Mouse (Mus musculus) kidney, embryonic 14.5 days (tissue): ENCODE results near the gene Ndufc1. TPM values are rescaled to one million over a fixed set of nuclear protein-coding genes. Genes with fewer than 3 reads are reported as not detected.

Source experiments
- ATAC-seq: fragments of 200-750 bp; cut with Nextera tagmentation; 2 replicates; pipeline ENCODE4 v1.8.0; 2017; ENCODE audit warnings: moderate number of reproducible peaks, mild to moderate bottlenecking, moderate TSS enrichment, moderate library complexity; ENCODE audit not compliant: low FRiP score, low TSS enrichment
- H3K27ac ChIP-seq: fragments of 300-500 bp; sonication (generic); 2 replicates; pipeline ENCODE4 v1.5.1; 2014; ENCODE audit warnings: low read depth, mild to moderate bottlenecking, low read length, moderate library complexity, mixed read lengths
- H3K27me3 ChIP-seq: fragments of 300-500 bp; sonication (generic); 2 replicates; pipeline ENCODE4 v1.6.1; 2014; ENCODE audit warnings: mild to moderate bottlenecking, low read length; ENCODE audit not compliant: control insufficient read depth, insufficient read depth
- H3K36me3 ChIP-seq: fragments of 300-500 bp; sonication (generic); 2 replicates; pipeline ENCODE4 v1.6.1; 2014; ENCODE audit warnings: low read length, mixed read lengths; ENCODE audit not compliant: control insufficient read depth, insufficient read depth
- H3K4me1 ChIP-seq: fragments of 300-500 bp; sonication (generic); 2 replicates; pipeline ENCODE4 v1.6.1; 2014; ENCODE audit warnings: low read length, mixed read lengths; ENCODE audit not compliant: control insufficient read depth, insufficient read depth
- H3K4me2 ChIP-seq: fragments of 300-500 bp; sonication (generic); replicated peaks from 2 replicates; pipeline ENCODE4 v1.6.1; 2014; ENCODE audit warnings: low read depth, mild to moderate bottlenecking, low read length
- H3K4me3 ChIP-seq: fragments of 300-500 bp; sonication (generic); 2 replicates; pipeline ENCODE4 v1.5.1; 2014; ENCODE audit warnings: mild to moderate bottlenecking, low read length
- H3K9ac ChIP-seq: fragments of 300-500 bp; sonication (generic); 2 replicates; pipeline ENCODE4 v1.6.1; 2014; ENCODE audit warnings: low read depth, mild to moderate bottlenecking, low read length, moderate library complexity
- H3K9me3 ChIP-seq: fragments of 300-500 bp; sonication (generic); 2 replicates; pipeline ENCODE4 v1.6.1; 2016; ENCODE audit warnings: low read length; ENCODE audit not compliant: control insufficient read depth
- WGBS: fragments of 180-500 bp; shearing (Covaris S2); extraction: QIAGEN DNeasy Blood & Tissue Kit; methylation state at CpG from one replicate; pipeline ENCODE4 v1.1.7; 2014; 5-methylcytosine and 5-hydroxymethylcytosine counted together
- polyA plus RNA-seq: library from polyadenylated mRNA; unstranded; fragments of >200 nt; fragmentation: Nextera tagmentation; extraction: Ambion mirVana; gene quantifications from 2 replicates; pipeline ENCODE4 v1.2.1, GENCODE M21; 2014

Gene Ndufc1
- polyA plus RNA-seq, 1 experiment from 2014 or later, result 711 TPM

DNA sequence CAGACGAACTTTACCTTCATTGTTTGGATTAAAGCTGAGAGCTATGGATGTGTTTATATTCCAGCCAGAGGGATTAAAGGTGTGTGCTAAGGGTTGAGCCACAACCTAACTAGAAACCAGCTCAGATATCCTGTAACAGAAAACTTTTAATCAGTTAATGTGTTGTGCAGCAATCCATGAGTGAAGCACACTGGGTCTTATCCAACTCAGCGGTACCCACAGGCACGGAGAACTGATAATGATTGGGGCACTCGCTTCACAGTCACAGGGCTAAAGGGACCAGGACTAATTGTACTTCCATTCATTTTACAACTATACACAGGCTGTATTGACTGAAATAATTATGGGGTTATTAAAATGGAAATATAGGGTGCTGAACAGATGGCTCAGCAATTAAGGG is 41.9 kb downstream of the Ndufc1 start:
- Histone ChIP-seq H3K4me2 (no peak overlapping the region), H3K4me1 (no peaks in the 10 kb centered on the region), H3K27ac (no peak overlapping the region), H3K4me3 (no peak overlapping the region), H3K36me3 (no peaks in the 10 kb centered on the region), H3K27me3 (no peaks in the 10 kb centered on the region), H3K9ac (no peak overlapping the region), H3K9me3 (no peaks in the 10 kb centered on the region)
- no peak for ATAC-seq
- 77% methylated on average over 4 of the region's 4 CpGs for WGBS

DNA sequence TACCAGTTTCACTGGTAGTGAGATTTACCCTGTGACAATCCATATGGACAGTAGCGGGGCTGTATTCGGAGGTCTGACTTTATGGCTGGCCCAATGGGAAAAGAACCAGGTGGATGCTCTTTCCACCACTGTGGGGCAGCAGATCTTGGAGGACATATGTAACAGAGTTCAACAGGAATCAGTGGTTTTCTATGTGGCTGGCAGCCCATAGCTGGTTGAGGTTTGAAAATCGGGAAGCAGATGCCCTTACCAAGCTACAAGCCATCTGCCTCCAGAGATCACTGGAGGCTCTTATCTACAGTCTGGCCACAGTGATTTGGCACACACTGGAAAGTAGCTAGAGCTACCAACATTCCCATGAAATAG is 43.3 kb downstream of the Ndufc1 start:
- H3K9me3 ChIP-seq, result no peaks in the 10 kb centered on the region
- peak overlapping the region; percentile 50; the same call in 1 of the 2 replicates for H3K4me3 ChIP-seq
- H3K4me2 ChIP-seq, result peak overlapping the region; percentile 83
- 9% methylated on average over 3 of the region's 3 CpGs for WGBS
- H3K27me3 ChIP-seq, result no peaks in the 10 kb centered on the region
- H3K4me1 ChIP-seq, result no peaks in the 10 kb centered on the region
- H3K9ac ChIP-seq, result peak overlapping the region; percentile 42; the same call in 1 of the 2 replicates
- no peaks in the 10 kb centered on the region for H3K36me3 ChIP-seq
- no peak overlapping the region for H3K27ac ChIP-seq
- ATAC-seq, result no peak

DNA sequence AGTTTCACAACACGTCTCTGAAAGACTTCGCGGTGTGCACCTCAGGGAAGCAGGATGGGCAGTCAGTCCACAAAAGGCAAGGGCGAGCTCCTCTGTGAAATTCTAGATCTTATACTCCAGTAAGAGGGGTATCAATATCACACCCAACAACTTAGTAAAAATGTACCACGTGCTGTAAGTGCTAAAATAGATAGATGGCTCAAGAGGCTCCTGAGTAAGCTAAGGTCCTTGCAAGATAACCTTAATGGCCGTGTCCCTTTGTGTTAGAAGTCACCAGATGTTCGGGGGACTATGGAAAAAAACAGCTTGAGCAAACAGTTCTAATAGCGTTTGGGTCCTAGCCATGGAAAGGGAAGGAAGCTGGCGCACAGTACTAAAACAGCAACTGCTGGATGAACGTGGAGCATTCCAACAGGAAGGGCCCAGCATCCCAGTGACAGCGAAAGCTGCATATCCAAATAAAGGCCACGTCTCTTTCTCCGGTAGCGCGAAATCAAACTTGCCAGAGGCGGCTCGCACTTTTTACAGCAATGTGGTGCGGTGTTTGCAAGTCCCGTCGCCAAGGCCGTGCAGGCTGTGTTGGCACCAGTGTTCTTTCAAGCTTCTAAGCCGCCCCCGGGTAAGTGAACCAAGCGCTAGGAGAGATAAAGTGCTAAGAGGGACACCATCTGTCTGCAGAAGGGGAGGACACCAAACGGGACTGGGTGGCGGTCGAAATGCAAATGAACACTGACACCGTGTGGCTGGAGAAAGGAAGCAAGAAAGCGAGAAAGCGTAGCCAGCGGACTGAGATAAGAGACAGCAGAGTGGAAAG is 43.9 kb downstream of the Ndufc1 start:
- ATAC-seq, result peak; percentile 89
- Histone ChIP-seq H3K4me1 (no peaks in the 10 kb centered on the region), H3K36me3 (no peaks in the 10 kb centered on the region), H3K27me3 (no peaks in the 10 kb centered on the region), H3K27ac (peak overlapping the region; percentile 47; the same call in 1 of the 2 replicates), H3K4me3 (peak overlapping the region; percentile 50), H3K4me2 (peak overlapping the region; percentile 83), H3K9ac (peak overlapping the region; percentile 42; the same call in 1 of the 2 replicates), H3K9me3 (no peaks in the 10 kb centered on the region)
- 4% methylated on average over 31 of the region's 31 CpGs for WGBS

DNA sequence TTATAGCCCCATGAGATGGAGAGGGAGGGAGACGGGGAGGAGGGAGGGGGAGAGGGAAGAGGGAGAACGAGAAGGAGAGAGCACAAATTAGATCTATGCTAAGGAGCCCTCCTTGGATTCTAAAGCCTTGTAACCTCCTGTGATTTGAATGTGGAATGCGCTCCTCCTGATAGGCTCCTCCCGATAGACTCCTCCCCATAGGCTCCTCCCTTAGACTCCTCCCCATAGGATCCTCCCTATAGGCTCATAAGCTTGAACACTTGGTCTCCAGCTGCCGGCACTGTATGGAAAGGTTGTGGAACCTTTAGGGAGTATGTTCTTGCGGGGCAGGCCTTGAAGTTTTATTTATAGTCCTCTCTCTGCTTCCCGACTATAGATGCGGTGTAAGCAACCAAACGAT is 47.7 kb downstream of the Ndufc1 start:
- no peaks in the 10 kb centered on the region for H3K9me3 ChIP-seq
- no peaks in the 10 kb centered on the region for H3K4me1 ChIP-seq
- H3K27ac ChIP-seq, result no peak overlapping the region
- 0 out of 2 replicates have a peak overlapping the region, but pooled peaks have one; percentile 2 for H3K4me2 ChIP-seq
- H3K4me3 ChIP-seq, result no peak overlapping the region
- H3K27me3 ChIP-seq, result no peaks in the 10 kb centered on the region
- WGBS, result 18% methylated on average over 9 of the region's 9 CpGs
- no peak overlapping the region for H3K9ac ChIP-seq
- H3K36me3 ChIP-seq, result no peaks in the 10 kb centered on the region
- peak; percentile 34; the same call in 1 of the 2 replicates for ATAC-seq

DNA sequence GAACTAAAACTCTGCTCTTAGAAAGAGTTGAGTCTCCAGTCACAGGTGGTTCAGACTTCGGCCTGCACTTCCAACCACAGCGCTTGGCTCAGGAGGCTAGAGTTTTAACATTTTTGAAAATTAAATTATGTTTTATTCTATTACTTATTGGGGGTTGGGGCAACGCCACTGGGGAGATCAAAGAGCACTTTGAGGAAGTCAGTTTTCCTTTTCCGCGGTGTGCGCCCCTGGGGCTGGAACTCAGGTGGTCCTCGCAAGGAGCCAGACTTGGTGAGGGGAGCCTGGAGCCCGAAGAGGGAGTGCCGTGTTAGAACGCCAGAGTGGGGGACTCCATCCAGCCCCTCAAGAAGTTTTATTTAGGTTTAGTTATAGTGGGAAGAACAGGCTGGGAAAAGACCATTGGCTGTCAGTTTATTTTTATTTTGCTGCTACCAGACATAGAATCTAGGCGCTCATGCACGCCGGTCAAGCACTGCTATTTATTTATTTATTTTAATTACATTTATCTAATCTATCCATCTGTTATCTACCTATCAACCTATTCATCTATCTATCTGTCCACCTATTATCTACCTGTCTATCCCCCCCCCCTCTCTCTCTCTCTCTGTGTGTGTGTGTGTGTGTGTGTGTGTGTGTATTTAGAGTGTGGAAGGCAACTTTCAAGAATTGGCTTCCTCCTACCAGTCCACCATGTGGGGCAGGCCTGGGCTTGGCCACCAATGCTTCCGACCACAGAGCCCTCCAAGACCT is 49.1 kb downstream of the Ndufc1 start:
- no peak overlapping the region for H3K27ac ChIP-seq
- H3K27me3 ChIP-seq, result no peaks in the 10 kb centered on the region
- no peaks in the 10 kb centered on the region for H3K36me3 ChIP-seq
- ATAC-seq, result no peak
- H3K4me2 ChIP-seq, result peak overlapping the region; percentile 68
- H3K4me1 ChIP-seq, result no peaks in the 10 kb centered on the region
- no peaks in the 10 kb centered on the region for H3K9me3 ChIP-seq
- H3K9ac ChIP-seq, result no peak overlapping the region
- peak overlapping the region; percentile 60 for H3K4me3 ChIP-seq
- 23% methylated on average over 14 of the region's 14 CpGs for WGBS

DNA sequence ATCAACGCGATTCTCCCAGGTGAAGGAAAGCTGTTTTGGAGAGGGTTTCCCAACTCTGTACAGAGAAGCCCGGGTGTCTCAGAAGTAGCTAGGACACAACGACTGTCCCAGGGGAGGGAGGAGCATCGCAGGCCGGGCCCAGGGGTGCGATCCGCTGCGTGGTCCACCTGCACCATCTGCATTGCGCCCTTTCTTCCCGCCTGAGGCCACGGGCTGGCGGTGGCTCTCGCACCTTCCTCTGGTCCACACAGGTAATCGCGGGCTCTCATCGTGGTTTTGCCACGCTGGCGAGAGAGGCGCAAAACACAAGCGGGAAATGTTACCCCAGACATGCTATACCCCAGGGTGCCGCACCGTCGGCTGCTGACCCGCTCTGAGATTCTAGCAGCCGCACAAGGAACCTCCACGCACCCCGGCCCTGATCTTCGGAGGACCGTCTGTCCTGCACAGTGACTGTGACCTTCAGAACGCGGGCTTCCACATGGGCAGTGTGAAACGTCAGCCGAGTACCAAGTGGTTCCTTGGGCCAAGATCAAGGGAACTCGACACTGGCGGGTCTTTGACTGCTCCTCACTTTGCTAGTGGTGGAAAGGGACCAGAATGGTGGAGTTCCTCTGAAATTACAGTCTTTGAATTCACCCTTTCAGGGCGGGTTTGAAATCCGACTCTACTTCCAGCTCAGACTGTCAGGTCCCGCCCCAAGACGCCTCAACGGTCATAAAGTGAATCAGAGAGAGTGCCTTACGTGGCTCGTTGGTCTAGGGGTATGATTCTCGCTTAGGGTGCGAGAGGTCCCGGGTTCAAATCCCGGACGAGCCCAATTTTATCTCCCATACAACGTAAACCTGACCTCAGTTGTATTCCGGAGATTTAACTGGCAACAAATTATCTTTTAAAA is 49.9 kb downstream of the Ndufc1 start:
- H3K9me3 ChIP-seq, result no peaks in the 10 kb centered on the region
- peak overlapping the region; percentile 42 for H3K9ac ChIP-seq
- peak; percentile 82 for ATAC-seq
- H3K27me3 ChIP-seq, result no peaks in the 10 kb centered on the region
- H3K4me3 ChIP-seq, result peak overlapping the region; percentile 60
- under 1% methylated on average over 50 of the region's 50 CpGs for WGBS
- no peaks in the 10 kb centered on the region for H3K36me3 ChIP-seq
- peak overlapping the region; percentile 20; the same call in 1 of the 2 replicates for H3K27ac ChIP-seq
- H3K4me2 ChIP-seq, result peak overlapping the region; percentile 68
- no peaks in the 10 kb centered on the region for H3K4me1 ChIP-seq

DNA sequence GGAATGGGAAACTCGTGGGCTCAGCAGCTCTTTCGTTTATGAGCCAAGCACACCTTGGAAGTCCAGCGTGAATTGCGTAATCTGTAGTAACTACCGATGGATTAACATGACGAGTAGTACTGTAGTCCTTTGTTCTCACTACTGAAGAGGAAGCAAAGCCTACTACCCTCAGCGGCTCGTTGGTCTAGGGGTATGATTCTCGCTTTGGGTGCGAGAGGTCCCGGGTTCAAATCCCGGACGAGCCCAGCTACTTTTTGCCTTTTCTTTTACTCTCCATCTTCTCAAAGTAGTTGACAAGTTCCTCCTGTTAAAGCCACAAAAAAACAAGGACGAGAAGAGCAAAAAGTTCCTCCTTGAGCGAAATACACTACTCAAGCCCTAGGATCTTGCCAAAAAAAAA is 50.6 kb downstream of the Ndufc1 start:
- Histone ChIP-seq H3K4me2 (peak overlapping the region; percentile 68), H3K9ac (no peak overlapping the region), H3K9me3 (no peaks in the 10 kb centered on the region), H3K27me3 (no peaks in the 10 kb centered on the region), H3K4me3 (peak overlapping the region; percentile 60), H3K4me1 (no peaks in the 10 kb centered on the region), H3K36me3 (no peaks in the 10 kb centered on the region), H3K27ac (no peak overlapping the region)
- peak; percentile 37 for ATAC-seq
- under 1% methylated on average over 15 of the region's 15 CpGs for WGBS

DNA sequence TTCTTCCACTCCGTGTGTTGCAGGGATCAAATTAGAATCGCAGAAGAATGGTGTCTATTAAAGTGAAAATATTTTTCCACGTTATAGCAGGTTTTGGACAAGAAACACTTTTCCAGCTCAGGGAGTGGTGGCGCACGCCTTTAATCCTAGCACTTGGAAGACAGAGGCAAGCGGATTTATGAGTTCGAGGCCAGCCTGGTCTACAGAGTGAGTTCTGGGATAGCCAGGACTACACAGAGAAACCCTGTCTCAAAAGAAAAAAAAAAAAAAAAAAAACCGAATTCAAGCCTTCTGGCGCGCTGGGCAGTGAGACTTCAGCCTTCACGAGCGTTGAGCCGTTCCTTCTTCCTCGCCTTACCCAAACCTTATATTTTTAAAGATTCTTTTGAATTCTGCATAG is 51.2 kb downstream of the Ndufc1 start:
- Histone ChIP-seq H3K4me2 (peak overlapping the region; percentile 68), H3K4me1 (no peaks in the 10 kb centered on the region), H3K9ac (no peak overlapping the region), H3K36me3 (no peaks in the 10 kb centered on the region), H3K4me3 (peak overlapping the region; percentile 60), H3K27me3 (no peaks in the 10 kb centered on the region), H3K27ac (no peak overlapping the region), H3K9me3 (no peaks in the 10 kb centered on the region)
- 9% methylated on average over 14 of the region's 14 CpGs for WGBS
- ATAC-seq, result no peak
